Mouse (Mus musculus) CH12.LX (cell line): ENCODE measurements around the gene Dhdh. TPM values are rescaled to one million over a fixed set of nuclear protein-coding genes. Genes with fewer than 3 reads are reported as not detected.
A peak's percentile ranks its signal among the peaks of the same experiment; 100 is the strongest.

Experiments
- DNase-seq: peaks from one replicate; pipeline ENCODE4 v3.0.0-alpha.2; 2013; ENCODE audit errors: extremely low read depth
- H3K27ac ChIP-seq: 2 replicates; pipeline ENCODE4 v1.5.1; 2012; ENCODE audit warnings: low read depth, mild to moderate bottlenecking, control low read depth, moderate library complexity; ENCODE audit not compliant: insufficient read depth
- H3K27me3 ChIP-seq: replicated peaks from 2 replicates; pipeline ENCODE3; 2012; ENCODE audit warnings: inconsistent platforms
- H3K36me3 ChIP-seq, 2 experiments: replicated peaks in 1 of 2; 2 replicates each; pipeline versions ENCODE3 to v1.6.1; 2012; ENCODE audit warnings: inconsistent platforms in 1 of 2, low read length in 1 of 2, mild to moderate bottlenecking in 1 of 2, mixed read lengths in 1 of 2, moderate library complexity in 1 of 2; ENCODE audit not compliant: control insufficient read depth in 1 of 2, insufficient read depth in 1 of 2
- H3K4me1 ChIP-seq, 2 experiments: 2 replicates each; pipeline ENCODE4 v1.6.1; 2012; ENCODE audit warnings: inconsistent platforms in 1 of 2, moderate library complexity in 1 of 2; ENCODE audit not compliant: insufficient read depth in 2 of 2, control insufficient read depth in 1 of 2
- H3K4me2 ChIP-seq: 2 replicates; pipeline ENCODE4 v1.6.1; 2012; ENCODE audit warnings: low read depth, mild to moderate bottlenecking, control low read depth; ENCODE audit not compliant: poor library complexity, insufficient read depth, severe bottlenecking
- H3K4me3 ChIP-seq, 3 experiments: fragments of 150-350 bp in 1 of 3; sonication (generic) in 1 of 3; replicated peaks in 1 of 3; 2 replicates each; pipeline versions ENCODE3 to v1.5.1; 2011 to 2012; ENCODE audit warnings: low read depth in 2 of 3, low read length in 2 of 3, mild to moderate bottlenecking in 2 of 3, moderate library complexity in 2 of 3, control low read depth in 1 of 3, improper control_type of control experiment in 1 of 3, inconsistent platforms in 1 of 3, mixed read lengths in 1 of 3; ENCODE audit not compliant: poor library complexity in 1 of 3
- H3K79me2 ChIP-seq: replicated peaks from 2 replicates; pipeline ENCODE4 v1.6.1; 2012; ENCODE audit warnings: mild to moderate bottlenecking, moderate library complexity; ENCODE audit not compliant: control insufficient read depth, poor library complexity, insufficient read depth, severe bottlenecking; ENCODE audit errors: extremely low read depth
- H3K9ac ChIP-seq: 2 replicates; pipeline ENCODE4 v1.6.1; 2012; ENCODE audit warnings: low read depth, mild to moderate bottlenecking, control low read depth, moderate library complexity; ENCODE audit not compliant: insufficient read depth
- H3K9me3 ChIP-seq: replicated peaks from 2 replicates; pipeline ENCODE3; 2012; ENCODE audit warnings: low read length, inconsistent platforms, mixed read lengths
- BHLHE40 ChIP-seq: IDR thresholded peaks from 2 replicates; pipeline ENCODE4 v1.6.1; 2011; ENCODE audit warnings: mild to moderate bottlenecking, low read depth, low read length, improper control_type of control experiment
- ELF1 ChIP-seq: IDR thresholded peaks from 2 replicates; pipeline ENCODE4 v1.6.1; 2014; ENCODE audit warnings: low read depth, mild to moderate bottlenecking, inconsistent platforms, low read length, improper control_type of control experiment
- EP300 ChIP-seq: IDR thresholded peaks from 2 replicates; pipeline ENCODE4 v1.6.1; 2011; ENCODE audit warnings: low read length, improper control_type of control experiment
- GABPA ChIP-seq: IDR thresholded peaks from 2 replicates; pipeline ENCODE4 v1.6.1; 2012; ENCODE audit warnings: low read depth, low read length, improper control_type of control experiment, inconsistent platforms; ENCODE audit not compliant: insufficient replicate concordance
- JUN ChIP-seq: IDR thresholded peaks from 2 replicates; pipeline ENCODE4 v1.6.1; 2011; ENCODE audit warnings: low read depth, mild to moderate bottlenecking, low read length, improper control_type of control experiment, moderate library complexity; ENCODE audit not compliant: insufficient read depth
- KAT2A ChIP-seq: IDR thresholded peaks from 2 replicates; pipeline ENCODE4 v1.6.1; 2012; ENCODE audit warnings: low read length, improper control_type of control experiment, inconsistent platforms; ENCODE audit not compliant: insufficient replicate concordance
- MAFK ChIP-seq: IDR thresholded peaks from 2 replicates; pipeline ENCODE4 v1.6.1; 2011; ENCODE audit warnings: low read length, improper control_type of control experiment; ENCODE audit not compliant: insufficient replicate concordance
- MAX ChIP-seq: IDR thresholded peaks from 2 replicates; pipeline ENCODE4 v1.6.1; 2011; ENCODE audit warnings: low read length, improper control_type of control experiment
- MEF2A ChIP-seq: IDR thresholded peaks from 2 replicates; pipeline ENCODE4 v1.6.1; 2014; ENCODE audit warnings: low read depth, mild to moderate bottlenecking, inconsistent platforms, low read length, improper control_type of control experiment, borderline replicate concordance
- MXI1 ChIP-seq: IDR thresholded peaks from 2 replicates; pipeline ENCODE4 v1.6.1; 2011; ENCODE audit warnings: mild to moderate bottlenecking, low read depth, low read length, improper control_type of control experiment
- MYC ChIP-seq: IDR thresholded peaks from 2 replicates; pipeline ENCODE4 v1.6.1; 2011; ENCODE audit warnings: low read depth, mild to moderate bottlenecking, improper control_type of control experiment, low read length
- TBP ChIP-seq: conservative IDR thresholded peaks from 2 replicates; pipeline ENCODE4 v1.6.1; 2011; ENCODE audit warnings: low read depth, low read length, improper control_type of control experiment
- UBTF ChIP-seq: IDR thresholded peaks from 2 replicates; pipeline ENCODE4 v1.6.1; 2012; ENCODE audit warnings: low read depth, mild to moderate bottlenecking, inconsistent platforms, low read length, improper control_type of control experiment, moderate library complexity
- USF1 ChIP-seq: IDR thresholded peaks from 2 replicates; pipeline ENCODE4 v1.6.1; 2014; ENCODE audit warnings: low read depth, mild to moderate bottlenecking, inconsistent platforms, low read length, improper control_type of control experiment
- ZKSCAN1 ChIP-seq: IDR thresholded peaks from 2 replicates; pipeline ENCODE4 v1.6.1; 2012; ENCODE audit warnings: low read depth, inconsistent platforms, low read length, improper control_type of control experiment, borderline replicate concordance
- ZNF384 ChIP-seq: IDR thresholded peaks from 2 replicates; pipeline ENCODE4 v1.6.1; 2012; ENCODE audit warnings: low read depth, low read length, improper control_type of control experiment, inconsistent platforms
- dilution Hi-C: fragments of 300-500 bp; cut with MboI; formaldehyde crosslinking; loops from 2 replicates; pipeline ENCODE4 v1.14.3; 2020; ENCODE audit warnings: low sequenced_read_pairs; ENCODE audit not compliant: extremely low pct_unique_long_range_greater_than_20kb, extremely low pct_ligation_motif_present
- in situ Hi-C: fragments of 300-500 bp; cut with MboI; formaldehyde crosslinking; loops from 3 replicates; pipeline ENCODE4 v1.14.3; 2019; ENCODE audit warnings: low sequenced_read_pairs, low pct_ligation_motif_present, low pct_unique_long_range_greater_than_20kb, mixed read lengths
- polyA plus RNA-seq: library from polyadenylated mRNA; unstranded; fragments of >175 nt; gene quantifications from 2 replicates; pipeline ENCODE4 v1.2.1, GENCODE M21; 2012; ENCODE audit warnings: low read depth; ENCODE audit not compliant: insufficient read length
- total RNA-seq, 2 experiments: library from RNA; depleted of rRNA; stranded (reverse); fragments of 300-350 nt in 1 of 2; fragments of >200 nt in 1 of 2; gene quantifications; 2 replicates each; pipeline ENCODE4 v1.2.3; 2012 to 2014

The Dhdh gene
- total and polyA plus RNA-seq, 3 experiments: 5.9 to 18.0 (median 7.2) TPM

- Histone ChIP-seq H3K4me3 (peak overlapping the region; percentile 69 to 77 (median 74)), H3K27me3 (no peaks in the 10 kb centered on the region), H3K79me2 (no peaks in the 10 kb centered on the region), H3K9ac (peak overlapping the region; percentile 87), H3K36me3 (peaks cover 8 to 30% of the 10 kb centered on the region in 2 experiments), H3K9me3 (no peaks in the 10 kb centered on the region), H3K4me2 (peak overlapping the region; percentile 57), H3K4me1 (peaks cover 4 to 25% of the 10 kb centered on the region in 2 experiments; a peak in 3 of 4 replicates), H3K27ac (no peak overlapping the region)
- dilution Hi-C loops (no loop called here), in situ Hi-C loops (no loop called here)
- no peak for TF ChIP-seq MYC
- TF ChIP-seq ELF1: no peak
- DNase-seq: no peak
These were observed 728 bp downstream of the Dhdh start for GRCm38 (mm10) chr7:45487861-45488292.

GRCm38 (mm10) chr7:45486761-45487415 is 1.7 kb downstream of the Dhdh start, which contains the start of gene Gm45808:
Gm45808 (minus strand) TSS chr7:45486811.
- no peaks in the 10 kb centered on the region for H3K9me3 ChIP-seq
- H3K27ac ChIP-seq: no peak within 1 kb of the TSS
- H3K4me1 ChIP-seq: peaks cover 4 to 25% of the 10 kb centered on the region in 2 experiments; a peak in 3 of 4 replicates
- H3K27me3 ChIP-seq: no peaks in the 10 kb centered on the region
- no peak within 1 kb of the TSS for H3K4me3 ChIP-seq
- H3K36me3 ChIP-seq: peaks cover 7 to 28% of the 10 kb centered on the region in 2 experiments
- no peak within 1 kb of the TSS for H3K4me2 ChIP-seq
- no peaks in the 10 kb centered on the region for H3K79me2 ChIP-seq
- no peak within 1 kb of the TSS for H3K9ac ChIP-seq
- no peak for TF ChIP-seq MEF2A
- TF ChIP-seq KAT2A: no peak
- no peak for TF ChIP-seq JUN
- TF ChIP-seq UBTF: no peak
- TF ChIP-seq EP300: no peak
- no peak for TF ChIP-seq TBP
- TF ChIP-seq BHLHE40: no peak
- TF ChIP-seq GABPA: no peak
- TF ChIP-seq MYC: no peak
- no peak for TF ChIP-seq ZNF384
- no peak for TF ChIP-seq MXI1
- no peak for TF ChIP-seq ZKSCAN1
- TF ChIP-seq MAFK: no peak
- no peak for TF ChIP-seq MAX
- no peak for TF ChIP-seq USF1
- TF ChIP-seq, all 38 proteins: peak for 0
- no peak for DNase-seq
- in situ Hi-C loops: no loop called here
- dilution Hi-C loops: no loop called here
